Mouse (Mus musculus): ENCODE results near the gene Sirt5.

The Sirt5 gene

DNA sequence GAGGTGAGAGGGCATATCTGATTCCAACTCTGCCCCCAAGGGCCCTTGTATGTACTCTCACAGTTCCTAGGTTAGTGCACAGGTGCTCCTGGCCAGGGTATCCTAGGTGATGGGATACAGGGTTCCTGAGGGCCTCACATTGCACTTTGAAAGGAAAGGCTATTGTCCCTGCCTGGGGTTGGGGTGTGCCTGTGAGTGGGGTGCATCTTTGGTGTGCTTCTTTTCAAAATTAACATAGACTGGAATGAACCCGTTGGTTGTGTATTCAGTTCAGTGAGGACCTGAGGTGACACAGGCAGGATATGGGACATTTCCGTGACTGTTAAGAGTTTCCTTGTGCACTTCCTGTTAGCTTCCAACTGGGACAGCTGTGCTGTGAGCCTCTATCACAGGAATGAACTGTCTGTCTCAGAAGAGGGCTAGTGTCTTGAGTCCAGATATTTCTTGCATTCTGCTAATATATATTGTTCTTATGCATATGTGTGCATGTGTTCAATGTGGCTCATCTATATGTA is 9.7 kb downstream of the Sirt5 start:
- DNase-seq = no peak

DNA sequence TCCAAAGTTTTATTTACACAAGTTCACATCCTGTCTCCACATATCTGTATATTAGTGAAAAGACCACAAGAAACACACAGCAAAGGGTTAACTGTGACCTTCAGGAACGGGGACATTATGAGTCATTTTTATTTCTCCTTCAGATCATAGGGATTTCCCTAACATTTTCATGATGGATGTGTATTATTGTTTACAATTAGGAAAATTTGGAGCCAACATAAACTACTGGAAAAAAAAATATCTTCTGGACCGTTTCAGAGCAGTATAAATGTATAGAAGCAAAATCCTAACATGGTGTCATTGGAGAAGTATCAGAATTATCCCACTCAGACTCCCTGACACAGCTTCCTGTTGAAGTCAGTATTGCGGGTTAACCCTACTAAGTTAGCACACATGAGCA is 14.7 kb downstream of the Sirt5 start:
- no peak for DNase-seq

DNA sequence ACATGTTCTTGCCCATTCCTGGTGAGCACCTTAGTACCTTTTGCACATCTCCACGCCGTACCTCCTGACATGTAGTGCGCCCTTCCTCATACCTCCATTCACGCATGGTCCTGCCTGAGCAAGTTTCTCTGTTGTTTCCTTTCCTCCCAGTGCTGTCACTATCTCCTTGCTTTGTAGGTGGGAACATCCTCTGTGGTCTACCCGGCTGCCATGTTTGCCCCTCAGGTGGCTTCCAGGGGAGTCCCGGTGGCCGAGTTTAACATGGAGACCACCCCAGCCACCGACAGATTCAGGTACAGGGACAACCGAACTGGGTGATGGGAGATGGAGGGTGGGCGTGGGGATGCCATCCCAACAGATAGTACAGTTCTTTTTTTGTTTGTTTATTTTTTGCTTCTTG is 20.0 kb downstream of the Sirt5 start:
- no peak for DNase-seq

DNA sequence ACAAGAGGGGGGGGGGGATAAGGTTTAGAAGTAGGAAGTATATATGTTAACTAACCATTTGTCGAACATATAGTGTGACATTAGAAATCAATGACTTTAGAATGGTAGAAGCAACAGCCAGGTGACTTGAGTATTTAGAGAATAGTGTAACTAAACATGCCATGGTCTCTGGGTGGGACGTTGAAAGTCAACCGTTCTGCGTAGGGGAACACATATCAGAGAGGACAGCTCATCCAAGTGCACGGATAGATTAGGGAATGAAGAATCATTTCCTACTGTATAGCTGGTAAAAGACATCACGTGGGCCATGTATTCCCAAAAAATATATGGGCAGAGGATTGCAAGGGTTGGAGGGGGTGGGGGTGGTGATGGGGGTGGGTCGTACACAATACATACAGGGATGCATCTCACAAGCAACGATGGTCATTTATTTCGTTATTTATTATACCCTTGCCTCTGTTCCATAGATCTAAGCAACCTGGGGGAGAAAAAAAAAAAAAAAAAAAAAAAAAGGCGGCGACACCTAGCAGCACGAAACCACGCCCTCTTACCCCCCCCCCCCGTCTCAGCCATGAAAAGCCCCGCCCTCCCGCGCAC is 32.5 kb downstream of the Sirt5 start:
- no peak for DNase-seq

DNA sequence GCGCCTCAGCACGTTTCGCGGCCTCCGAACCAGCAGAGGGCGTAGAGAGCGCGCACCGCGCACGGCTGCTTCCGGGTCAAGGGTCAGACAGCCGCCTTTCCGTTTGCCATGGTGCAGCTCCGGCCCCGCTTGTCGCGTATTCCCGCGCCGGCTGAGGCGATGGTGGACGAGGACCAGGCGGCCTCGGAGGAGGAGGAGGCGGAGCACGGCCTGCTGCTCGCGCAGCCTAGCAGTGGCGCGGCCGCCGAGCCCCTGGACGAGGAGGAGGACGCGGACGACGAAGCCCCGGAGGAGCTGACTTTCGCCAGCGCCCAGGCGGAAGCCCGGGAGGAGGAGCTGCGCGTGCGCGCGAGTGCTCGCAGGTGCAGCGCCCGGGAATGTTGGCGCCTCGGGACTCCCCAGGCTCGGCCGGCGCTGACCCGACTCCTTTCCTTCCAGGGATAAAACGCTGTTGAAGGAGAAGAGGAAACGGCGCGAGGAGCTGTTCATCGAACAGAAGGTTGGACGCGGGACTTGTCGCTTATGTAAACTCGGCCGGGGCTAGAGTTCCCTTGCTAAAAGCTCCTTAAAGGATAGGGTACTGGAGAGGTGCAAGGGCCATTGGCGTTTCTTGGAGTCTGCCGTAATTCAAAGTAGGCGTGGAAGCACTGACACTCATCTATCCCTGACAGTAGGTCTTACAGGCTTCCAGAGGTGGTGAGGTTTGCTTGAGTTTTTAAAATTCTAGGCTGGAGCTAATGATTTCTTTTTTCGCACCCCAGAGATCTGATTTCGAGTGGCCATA is 33.2 kb downstream of the Sirt5 start, which contains the start of gene Nol7:
Gene Nol7, plus strand, starts transcription at position 94 of the 784 bp plus-strand sequence.
- peak; percentile 93 for DNase-seq

DNA sequence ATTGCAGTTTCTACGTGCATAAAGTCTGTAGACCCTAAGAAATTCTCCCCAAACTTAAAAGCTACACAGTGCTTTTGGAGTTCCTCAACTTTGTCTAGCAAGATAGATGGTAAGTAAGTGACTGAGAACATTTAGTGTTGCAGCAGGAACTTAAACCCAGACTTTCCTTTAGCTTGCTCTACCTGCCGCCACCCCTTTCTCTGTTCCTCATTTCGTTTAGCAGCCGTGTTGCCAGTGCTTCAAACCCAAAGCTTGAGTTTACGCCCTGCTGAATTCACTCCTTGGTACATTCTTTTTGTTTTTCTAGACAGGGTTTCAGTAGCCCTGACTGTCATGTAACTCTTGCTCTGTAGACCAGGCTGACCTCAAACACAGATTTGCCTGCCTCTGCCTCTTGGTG is 34.3 kb downstream of the Sirt5 start:
- DNase-seq = no peak

DNA sequence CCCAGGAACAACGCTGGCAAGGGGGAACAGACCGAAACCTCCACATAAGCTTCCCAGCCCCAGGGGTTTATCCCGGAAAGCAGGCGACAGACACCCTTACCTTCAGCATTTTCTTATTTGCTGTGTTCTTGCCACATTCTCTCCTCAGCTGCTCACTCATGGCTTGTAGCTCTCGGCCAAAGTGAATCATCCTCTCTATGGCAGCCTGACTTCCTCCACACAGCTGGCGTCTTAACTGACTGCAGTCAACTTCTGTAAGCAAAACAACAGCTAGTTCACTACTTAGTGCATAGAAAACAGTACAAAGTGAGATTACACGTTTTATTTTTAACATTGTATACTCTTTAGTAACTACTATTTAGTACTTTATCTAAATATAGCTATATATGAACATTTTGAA is 47.0 kb downstream of the Sirt5 start:
- no peak for DNase-seq

DNA sequence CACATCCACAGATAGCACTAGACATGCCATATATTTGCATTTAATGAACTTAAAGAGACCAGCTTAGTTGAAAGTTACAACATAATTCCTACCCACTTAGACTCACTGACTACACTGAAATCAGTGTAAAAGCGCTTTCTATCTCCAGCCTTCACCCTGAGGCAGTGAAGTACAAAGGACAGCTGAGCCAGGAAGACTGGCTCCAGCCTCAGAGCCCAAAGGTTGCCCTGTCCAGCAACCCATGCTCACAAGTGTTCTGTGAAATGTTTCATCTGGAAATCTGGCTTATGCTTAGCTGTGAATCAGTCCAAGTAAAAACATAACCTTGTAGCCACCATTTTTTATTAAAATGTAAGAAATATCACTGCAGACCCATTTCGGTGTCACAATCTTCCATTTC is 48.3 kb downstream of the Sirt5 start:
- no peak for DNase-seq

DNA sequence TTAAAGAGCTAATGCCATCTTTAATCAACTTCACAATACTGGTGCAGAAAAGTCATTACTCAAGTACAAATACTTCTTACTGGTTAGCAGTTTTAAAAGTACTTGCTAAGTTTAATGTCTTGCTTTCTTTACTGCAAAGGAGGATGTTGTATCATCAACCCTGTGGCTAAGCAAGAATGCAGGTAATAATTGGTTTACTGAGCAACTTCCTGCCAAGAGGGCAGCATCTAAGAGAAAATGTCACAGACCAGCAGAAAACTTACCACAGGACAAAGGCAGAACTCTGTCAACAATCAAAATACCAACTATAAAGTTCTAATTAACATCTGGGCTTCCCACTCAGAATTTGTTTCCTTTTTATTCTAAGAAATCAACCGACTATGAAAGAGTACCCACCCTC is 50.0 kb downstream of the Sirt5 start:
- DNase-seq = no peak

DNA sequence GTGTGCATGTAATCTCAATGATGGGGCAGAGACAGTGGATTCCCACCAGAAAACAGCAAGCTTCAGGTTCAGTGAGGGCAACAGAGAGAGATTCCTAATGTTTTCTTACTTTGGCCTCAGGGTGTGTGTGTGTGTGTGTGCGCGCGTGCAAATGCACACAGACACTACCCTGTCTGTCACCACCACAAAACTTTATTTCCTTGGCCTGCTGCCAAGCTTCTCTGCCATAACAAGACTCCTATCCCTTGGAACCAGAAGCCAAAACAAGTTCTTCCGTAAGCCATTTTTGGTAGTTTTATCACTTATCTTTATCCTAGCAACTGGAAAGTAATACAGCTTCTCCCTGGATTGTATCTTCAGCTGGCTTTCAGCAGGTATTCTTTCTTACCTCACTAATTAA is 63.1 kb downstream of the Sirt5 start:
- DNase-seq = no peak

DNA sequence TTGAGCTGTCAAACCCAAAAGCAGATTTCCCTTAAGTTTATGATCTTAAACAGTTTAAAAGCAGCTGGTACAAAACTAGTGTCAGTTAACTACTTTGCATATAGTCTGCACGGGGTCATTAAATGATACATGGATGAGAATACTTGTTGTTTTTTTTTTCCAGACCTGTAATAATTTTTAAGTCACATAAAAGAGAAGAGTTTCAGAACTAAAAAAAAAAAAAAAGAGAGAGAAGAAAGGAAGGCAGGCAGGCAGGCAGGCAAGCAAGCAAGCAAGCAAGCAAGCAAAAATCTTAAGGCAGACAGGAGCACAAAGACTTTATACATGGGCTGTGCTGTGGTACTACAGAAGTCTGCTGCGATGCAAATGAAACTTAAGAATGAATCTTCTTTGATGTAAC is 68.1 kb downstream of the Sirt5 start:
- DNase-seq = no peak

DNA sequence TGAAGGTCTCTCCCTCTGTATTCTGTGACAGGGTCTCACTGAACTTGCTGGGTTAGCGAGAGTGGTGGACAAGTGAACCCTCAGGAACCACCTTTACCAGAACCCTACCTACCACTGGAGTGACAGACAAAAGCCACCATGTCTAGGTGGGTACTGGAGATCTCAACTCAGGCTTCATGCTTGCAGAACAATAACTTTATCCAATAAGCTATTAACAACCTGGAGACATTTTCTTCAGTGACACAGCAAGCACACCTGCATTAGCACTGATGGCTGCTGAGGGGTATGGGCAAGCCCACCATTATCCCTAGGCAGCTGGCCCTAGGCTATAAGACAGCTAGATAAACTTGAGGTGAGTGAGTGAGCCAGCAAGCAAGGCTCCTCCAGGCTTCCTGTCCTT is 75.1 kb downstream of the Sirt5 start:
- DNase-seq = no peak

DNA sequence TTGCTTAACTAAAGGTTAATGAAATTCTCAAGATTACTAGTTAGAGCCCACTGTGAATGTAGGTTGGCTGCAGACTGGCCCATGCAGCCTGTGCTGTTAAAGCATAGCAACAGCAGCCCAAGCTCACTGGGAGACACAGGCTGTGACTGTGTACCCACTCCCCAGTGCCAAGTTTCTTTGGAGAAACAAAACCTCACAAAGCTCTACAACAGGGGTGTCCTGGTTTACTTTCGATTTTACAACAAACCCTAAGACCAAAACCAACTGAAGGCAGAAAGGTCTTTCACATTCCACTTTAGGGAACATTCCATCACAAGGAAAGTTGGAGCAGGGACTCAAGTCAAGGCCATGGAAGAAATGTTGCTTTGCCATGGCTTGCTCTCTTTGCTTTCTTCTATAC is 77.3 kb downstream of the Sirt5 start:
- DNase-seq = peak; percentile 31

DNA sequence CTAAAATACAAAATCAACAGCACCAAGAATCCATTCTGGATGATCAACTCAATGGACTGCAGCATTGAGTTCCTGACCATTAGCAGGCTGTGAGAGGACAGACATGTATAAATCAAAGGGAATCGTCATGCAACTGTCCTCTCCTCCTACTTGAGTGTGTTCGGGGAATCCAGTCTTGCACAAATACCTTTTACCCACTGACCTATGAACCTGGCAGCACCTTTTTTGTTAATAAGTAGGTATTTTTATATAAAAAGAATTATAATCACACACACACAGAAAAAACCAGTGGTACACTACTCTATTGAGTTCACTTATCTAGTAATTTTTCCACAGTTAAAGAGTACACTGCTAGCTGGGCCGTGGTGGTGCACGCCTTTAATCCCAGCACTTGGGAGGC is 78.4 kb downstream of the Sirt5 start:
- DNase-seq = no peak

DNA sequence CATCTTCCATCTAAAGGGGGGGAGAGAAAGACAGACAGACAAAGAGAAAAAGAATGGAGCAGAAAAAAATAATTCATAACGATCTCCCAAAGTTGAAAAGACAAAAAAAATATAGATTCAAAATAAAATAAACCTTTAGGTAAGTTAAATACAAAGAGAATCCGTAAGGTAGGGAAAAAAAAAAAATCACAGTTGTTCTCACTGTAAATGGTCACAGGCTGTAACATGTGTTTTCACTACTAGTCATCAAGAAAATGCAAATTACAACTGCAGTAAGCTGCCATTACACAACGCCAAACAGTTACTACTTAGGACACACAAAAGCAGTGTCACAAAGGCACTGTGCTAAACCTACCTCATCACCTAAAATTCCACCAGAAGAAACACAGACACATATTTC is 79.4 kb downstream of the Sirt5 start:
- DNase-seq = no peak
